Mouse (Mus musculus) stomach, embryonic 16.5 days (tissue): Measurements from ENCODE around the gene Ppp1r16b. TPM values are rescaled to one million over a fixed set of nuclear protein-coding genes. Genes with fewer than 3 reads are reported as not detected.

Source experiments
- ATAC-seq: fragments of 200-750 bp; cut with Nextera tagmentation; 2 replicates; pipeline ENCODE4 v1.8.0; 2017; ENCODE audit warnings: moderate number of reproducible peaks, moderate TSS enrichment; ENCODE audit not compliant: insufficient read depth, low FRiP score
- H3K27ac ChIP-seq: fragments of 300-500 bp; sonication (generic); 2 replicates; pipeline ENCODE4 v1.5.1; 2014; ENCODE audit warnings: low read length
- H3K27me3 ChIP-seq: fragments of 300-500 bp; sonication (generic); 2 replicates; pipeline ENCODE4 v1.6.1; 2014; ENCODE audit warnings: low read length, control low read depth, mixed read lengths; ENCODE audit not compliant: control insufficient read depth, insufficient read depth
- H3K36me3 ChIP-seq: fragments of 300-500 bp; sonication (generic); 2 replicates; pipeline ENCODE4 v1.6.1; 2014; ENCODE audit warnings: low read length; ENCODE audit not compliant: control insufficient read depth, insufficient read depth
- H3K4me1 ChIP-seq: fragments of 300-500 bp; sonication (generic); 2 replicates; pipeline ENCODE4 v1.6.1; 2014; ENCODE audit warnings: low read length, control low read depth, mixed read lengths; ENCODE audit not compliant: control insufficient read depth, insufficient read depth
- H3K4me2 ChIP-seq: fragments of 300-500 bp; sonication (generic); 2 replicates; pipeline ENCODE4 v1.6.1; 2014; ENCODE audit warnings: low read depth, low read length, mixed read lengths
- H3K4me3 ChIP-seq: fragments of 300-500 bp; sonication (generic); replicated peaks from 2 replicates; pipeline ENCODE4 v1.5.1; 2014; ENCODE audit warnings: mild to moderate bottlenecking, low read length
- H3K9ac ChIP-seq: fragments of 300-500 bp; sonication (generic); 2 replicates; pipeline ENCODE4 v1.6.1; 2014; ENCODE audit warnings: low read length
- H3K9me3 ChIP-seq: fragments of 300-500 bp; sonication (generic); replicated peaks from 2 replicates; pipeline ENCODE4 v1.6.1; 2016; ENCODE audit warnings: low read length, control low read depth; ENCODE audit not compliant: control insufficient read depth
- WGBS: fragments of 180-500 bp; shearing (Covaris S2); extraction: QIAGEN DNeasy Blood & Tissue Kit; methylation state at CpG from one replicate; pipeline ENCODE4 v1.1.7; 2014; 5-methylcytosine and 5-hydroxymethylcytosine counted together
- polyA plus RNA-seq: library from polyadenylated mRNA; unstranded; fragments of >200 nt; fragmentation: Nextera tagmentation; extraction: Ambion mirVana; gene quantifications from 2 replicates; pipeline ENCODE4 v1.2.1, GENCODE M21; 2015

The Ppp1r16b gene
- polyA plus RNA-seq, 1 experiment from 2014 or later = 4.1 TPM

DNA sequence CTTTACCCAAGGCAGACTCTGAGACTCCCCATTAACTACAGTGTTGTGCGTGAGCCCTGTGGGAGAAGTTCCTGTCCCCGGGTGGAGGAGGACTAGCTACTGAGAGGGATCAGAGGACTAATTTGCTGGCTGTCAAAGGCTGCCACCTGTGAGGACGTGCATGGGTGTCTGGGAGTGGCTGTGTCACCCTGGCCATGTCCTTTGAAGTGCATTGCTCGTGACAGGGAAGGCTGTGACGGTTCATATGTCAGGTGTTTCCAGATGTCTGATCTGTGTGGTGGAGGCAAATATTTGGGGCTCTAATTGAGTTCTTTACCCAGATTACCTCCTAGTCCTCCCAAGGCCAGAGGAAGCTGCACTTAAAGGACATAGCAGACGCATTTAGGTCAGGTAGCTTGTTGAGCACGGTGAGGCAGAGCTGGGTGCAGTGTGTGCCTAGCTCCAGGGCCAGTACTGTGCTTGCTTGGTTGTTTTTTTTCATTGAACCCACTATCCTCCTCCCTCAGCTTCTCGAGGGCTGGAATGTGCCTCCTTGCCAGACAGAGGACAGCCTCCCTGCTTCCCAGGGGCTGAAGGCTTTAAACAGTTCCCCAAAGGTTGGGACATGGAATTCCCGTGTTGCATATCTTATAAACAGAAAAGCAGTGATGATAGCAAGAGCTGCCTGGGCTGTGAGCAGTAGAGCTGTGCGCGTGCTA, 106.0 kb downstream of the Ppp1r16b start:
- peak overlapping the region; percentile 84 for H3K4me2 ChIP-seq
- no peaks in the 10 kb centered on the region for H3K9me3 ChIP-seq
- peak overlapping the region; percentile 33; the same call in 1 of the 2 replicates for H3K9ac ChIP-seq
- H3K27me3 ChIP-seq = no peaks in the 10 kb centered on the region
- H3K4me3 ChIP-seq = peak overlapping the region; percentile 76; the same call in 1 of the 2 replicates
- no peak overlapping the region for H3K27ac ChIP-seq
- WGBS = 29% methylated on average over 11 of the region's 11 CpGs
- no peak for ATAC-seq
- H3K36me3 ChIP-seq = no peaks in the 10 kb centered on the region
- peaks cover 42% of the 10 kb centered on the region for H3K4me1 ChIP-seq

DNA sequence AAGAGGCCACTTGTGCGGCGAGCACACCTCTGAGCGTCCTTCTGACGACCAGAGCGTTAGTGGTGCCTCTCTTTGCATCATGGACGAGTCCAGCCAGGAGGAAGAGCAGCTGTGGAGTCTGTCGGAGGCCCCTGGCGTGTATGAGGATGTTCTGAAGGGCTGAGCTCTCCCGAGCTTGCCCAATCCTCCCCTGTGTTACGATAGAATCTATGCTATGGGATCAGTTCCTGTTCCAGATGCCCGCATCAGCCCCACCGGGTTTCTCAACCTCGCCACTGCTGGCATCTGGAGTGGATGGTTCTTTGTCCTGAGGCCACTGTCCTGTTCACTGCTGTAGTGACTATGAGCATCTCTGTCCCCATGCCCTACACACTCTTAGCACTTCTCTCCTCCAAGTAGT, 107.6 kb downstream of the Ppp1r16b start:
- Histone ChIP-seq H3K9ac (no peak overlapping the region), H3K4me2 (no peak overlapping the region), H3K4me1 (peaks cover 53% of the 10 kb centered on the region), H3K4me3 (no peak overlapping the region), H3K27ac (no peak overlapping the region), H3K9me3 (no peaks in the 10 kb centered on the region), H3K27me3 (no peaks in the 10 kb centered on the region), H3K36me3 (no peaks in the 10 kb centered on the region)
- ATAC-seq = no peak
- 81% methylated on average over 13 of the region's 13 CpGs for WGBS

GRCm38 (mm10) chr2:158774886-158775285, 109.7 kb downstream of the Ppp1r16b start:
- no peak for ATAC-seq
- 70% methylated on average over 8 of the region's 8 CpGs for WGBS
- H3K27me3 ChIP-seq = no peaks in the 10 kb centered on the region

GRCm38 (mm10) chr2:158776716-158777115, 111.5 kb downstream of the Ppp1r16b start:
- H3K4me3 ChIP-seq = no peak overlapping the region
- H3K9me3 ChIP-seq = no peaks in the 10 kb centered on the region
- no peak overlapping the region for H3K4me2 ChIP-seq
- no peaks in the 10 kb centered on the region for H3K27me3 ChIP-seq
- no peak overlapping the region for H3K9ac ChIP-seq
- no peak overlapping the region for H3K27ac ChIP-seq
- no peak for ATAC-seq
- H3K4me1 ChIP-seq = peaks cover 28% of the 10 kb centered on the region
- H3K36me3 ChIP-seq = no peaks in the 10 kb centered on the region
- WGBS = 84% methylated on average over 4 of the region's 4 CpGs

More at GRCm38 (mm10) chr2:158774886-158775285, 109.7 kb downstream of the Ppp1r16b start:
- H3K4me2 ChIP-seq = no peak overlapping the region
- H3K27ac ChIP-seq = no peak overlapping the region
- no peak overlapping the region for H3K4me3 ChIP-seq
- H3K4me1 ChIP-seq = peaks cover 46% of the 10 kb centered on the region
- H3K9ac ChIP-seq = no peak overlapping the region
- H3K36me3 ChIP-seq = no peaks in the 10 kb centered on the region
- no peaks in the 10 kb centered on the region for H3K9me3 ChIP-seq

DNA sequence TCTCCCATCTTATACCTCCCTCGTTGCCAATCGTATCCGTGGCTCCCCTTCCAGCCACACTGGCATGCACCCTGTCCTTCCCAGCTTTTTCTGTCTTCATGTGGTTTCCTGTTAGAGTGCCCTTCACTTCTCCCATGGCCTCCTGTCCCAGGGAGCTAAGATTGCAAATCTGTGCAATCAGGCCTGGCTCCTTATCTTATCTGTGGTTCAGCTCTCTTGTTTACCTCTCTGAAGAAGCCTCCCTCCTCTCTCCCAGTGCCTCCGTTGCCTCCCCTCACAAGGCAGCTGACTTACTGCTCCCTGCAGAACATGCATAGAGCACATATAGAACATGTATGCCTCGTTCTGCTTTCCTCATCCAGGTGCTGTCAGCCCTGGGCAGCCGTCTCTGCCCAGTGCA, 112.3 kb downstream of the Ppp1r16b start:
- Histone ChIP-seq H3K27me3 (no peaks in the 10 kb centered on the region), H3K9me3 (no peaks in the 10 kb centered on the region), H3K4me2 (no peak overlapping the region), H3K9ac (peak overlapping the region; percentile 25; the same call in 1 of the 2 replicates), H3K4me1 (peaks cover 25% of the 10 kb centered on the region), H3K4me3 (no peak overlapping the region), H3K36me3 (no peaks in the 10 kb centered on the region; the same call in 1 of the 2 replicates), H3K27ac (no peak overlapping the region)
- no peak for ATAC-seq
- WGBS = 41% methylated on average over 6 of the region's 6 CpGs

- 62% methylated on average over 7 of the region's 7 CpGs for WGBS
- Histone ChIP-seq H3K27ac (no peak overlapping the region), H3K4me2 (no peak overlapping the region), H3K9ac (no peak overlapping the region), H3K27me3 (no peaks in the 10 kb centered on the region), H3K9me3 (no peaks in the 10 kb centered on the region), H3K36me3 (no peaks in the 10 kb centered on the region; the same call in 1 of the 2 replicates), H3K4me1 (peaks cover 25% of the 10 kb centered on the region), H3K4me3 (no peak overlapping the region)
- ATAC-seq = no peak
Measured at GRCm38 (mm10) chr2:158778349-158778748, 113.2 kb downstream of the Ppp1r16b start.

- ATAC-seq = no peak
- Histone ChIP-seq H3K4me3 (no peak overlapping the region), H3K9ac (no peak overlapping the region), H3K9me3 (no peaks in the 10 kb centered on the region), H3K27ac (no peak overlapping the region), H3K4me2 (no peak overlapping the region), H3K36me3 (peaks cover 12% of the 10 kb centered on the region), H3K27me3 (no peaks in the 10 kb centered on the region), H3K4me1 (peaks cover 15% of the 10 kb centered on the region; the same call in 1 of the 2 replicates)
- 91% methylated on average over 7 of the region's 7 CpGs for WGBS
Measured at GRCm38 (mm10) chr2:158781126-158781525, 115.9 kb downstream of the Ppp1r16b start.

DNA sequence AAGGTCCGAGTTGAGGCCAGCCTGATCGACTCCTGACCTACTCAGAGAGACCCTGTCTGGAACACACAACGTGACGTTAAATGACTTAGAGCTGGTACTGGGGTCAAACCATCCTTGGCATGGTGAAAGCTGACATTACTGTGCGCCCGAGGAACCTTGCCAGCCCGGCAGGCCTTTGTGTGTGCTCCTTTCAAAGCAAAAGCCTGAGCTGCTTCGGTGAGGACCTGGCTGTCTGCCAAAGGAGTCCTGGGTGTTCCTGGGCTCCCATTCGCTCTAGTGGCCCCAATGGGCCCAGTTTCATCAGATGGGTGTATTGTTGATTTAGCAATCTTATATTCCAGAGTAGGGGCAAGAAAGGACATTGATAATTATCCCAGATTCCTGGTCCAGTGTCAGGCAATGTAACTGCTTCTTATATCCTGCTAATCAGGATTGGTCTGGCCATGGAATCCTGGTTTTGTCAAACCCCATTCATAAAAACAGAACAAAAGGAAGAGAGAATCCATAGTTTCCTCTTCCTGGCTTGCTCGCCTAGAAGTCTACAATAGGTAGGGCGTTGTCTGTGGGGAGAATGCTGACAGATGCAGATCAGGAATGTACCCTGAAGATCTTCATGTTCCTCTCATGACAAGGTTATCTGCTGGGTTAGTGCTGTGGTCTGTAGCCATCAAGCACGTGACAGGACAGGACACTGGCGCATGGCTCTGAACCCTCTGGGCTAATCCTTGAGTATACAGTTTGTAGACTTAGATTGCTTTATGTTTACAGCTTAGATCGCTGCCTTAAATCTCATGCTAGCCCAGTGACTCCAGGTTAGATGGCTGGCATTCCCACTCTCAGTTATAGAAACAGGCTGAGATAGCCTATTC, 122.0 kb downstream of the Ppp1r16b start:
- Histone ChIP-seq H3K9me3 (no peaks in the 10 kb centered on the region), H3K4me3 (no peak overlapping the region), H3K27ac (no peak overlapping the region), H3K36me3 (peaks cover 12% of the 10 kb centered on the region), H3K4me2 (no peak overlapping the region), H3K27me3 (no peaks in the 10 kb centered on the region), H3K4me1 (no peaks in the 10 kb centered on the region), H3K9ac (no peak overlapping the region)
- WGBS = 79% methylated on average over 14 of the region's 14 CpGs
- ATAC-seq = no peak

GRCm38 (mm10) chr2:158794494-158795004, 129.4 kb downstream of the Ppp1r16b start, which contains the start of gene Dhx35:
Dhx35 (plus strand) TSS chr2:158794807.
- Histone ChIP-seq H3K27ac (peak within 1 kb of the TSS; percentile 95), H3K4me1 (peaks cover 6% of the 10 kb centered on the region), H3K4me2 (peak within 1 kb of the TSS; percentile 86), H3K9ac (peak within 1 kb of the TSS; percentile 85), H3K4me3 (peak within 1 kb of the TSS; percentile 97), H3K36me3 (0 out of 2 replicates have a peak, but pooled peaks cover 1% of the 10 kb centered on the region), H3K27me3 (no peaks in the 10 kb centered on the region), H3K9me3 (no peaks in the 10 kb centered on the region)
- ATAC-seq = peak; percentile 99
- under 1% methylated on average over 32 of the region's 33 CpGs for WGBS
